Mouse (Mus musculus) small intestine, adult 2 months (tissue): ENCODE measurements at regions not wholly inside any gene's neighbourhood (a gene's known extent, or its start where the extent isn't known, plus 50 kb on each side); places are given as distances from the start of the nearest gene placed in this dataset.

ENCODE experiments used
- CTCF ChIP-seq: fragments of 200-500 bp; IDR thresholded peaks from 2 replicates; pipeline ENCODE4 v1.5.1; 2012; ENCODE audit warnings: low read depth, mild to moderate bottlenecking, control low read depth, inconsistent platforms, low read length, moderate library complexity, mixed read lengths; ENCODE audit not compliant: insufficient replicate concordance, insufficient read length; ENCODE audit errors: extremely low read depth
- POLR2A ChIP-seq: fragments of 200-500 bp; IDR thresholded peaks from 2 replicates; pipeline ENCODE4 v1.6.1; 2012; ENCODE audit warnings: low read depth, mild to moderate bottlenecking, control low read depth, inconsistent platforms, low read length, moderate library complexity

- no peak for TF ChIP-seq POLR2A
- no peak for TF ChIP-seq CTCF
Observed at GRCm38 (mm10) chr13:110535785-110536184, 140.9 kb downstream of the Plk2 start.
